Mouse (Mus musculus) bone marrow, adult 2 months (tissue): ENCODE results near the gene Slc15a4.

Experiments used
- CTCF ChIP-seq: fragments of 200-500 bp; IDR thresholded peaks from 2 replicates; pipeline ENCODE4 v1.5.1; 2011; ENCODE audit warnings: low read length, control low read depth; ENCODE audit not compliant: control insufficient read depth, insufficient read depth
- POLR2A ChIP-seq: fragments of 200-500 bp; IDR thresholded peaks from 2 replicates; pipeline ENCODE4 v1.6.1; 2011; ENCODE audit warnings: low read depth, mild to moderate bottlenecking, control low read depth, low read length, borderline replicate concordance; ENCODE audit not compliant: control insufficient read depth

- TF ChIP-seq POLR2A (no peak), CTCF (no peak)
These were observed 8.7 kb upstream of the Slc15a4 start for GRCm38 (mm10) chr5:127641185-127641958.
